Mouse (Mus musculus) neural tube, embryonic 15.5 days (tissue): ENCODE measurements at regions not wholly inside any gene's neighbourhood (a gene's known extent, or its start where the extent isn't known, plus 50 kb on each side); places are given as distances from the start of the nearest gene placed in this dataset.

Experiments
- ATAC-seq: fragments of 200-750 bp; cut with Nextera tagmentation; 2 replicates; pipeline ENCODE4 v1.8.0; 2017; ENCODE audit warnings: mild to moderate bottlenecking, moderate TSS enrichment, moderate library complexity; ENCODE audit not compliant: low FRiP score
- H3K27ac ChIP-seq: fragments of 300-500 bp; sonication (generic); replicated peaks from 2 replicates; pipeline ENCODE4 v1.5.1; 2015; ENCODE audit warnings: mild to moderate bottlenecking, inconsistent platforms
- H3K27me3 ChIP-seq: fragments of 300-500 bp; sonication (generic); replicated peaks from 2 replicates; pipeline ENCODE4 v1.6.1; 2015; ENCODE audit warnings: inconsistent platforms
- H3K36me3 ChIP-seq: fragments of 300-500 bp; sonication (generic); 2 replicates; pipeline ENCODE4 v1.6.1; 2015; ENCODE audit warnings: inconsistent platforms
- H3K4me1 ChIP-seq: fragments of 300-500 bp; sonication (generic); 2 replicates; pipeline ENCODE4 v1.6.1; 2015; ENCODE audit warnings: inconsistent platforms
- H3K4me2 ChIP-seq: fragments of 300-500 bp; sonication (generic); 2 replicates; pipeline ENCODE4 v1.6.1; 2015; ENCODE audit warnings: inconsistent platforms, mild to moderate bottlenecking, moderate library complexity
- H3K4me3 ChIP-seq: fragments of 300-500 bp; sonication (generic); replicated peaks from 2 replicates; pipeline ENCODE4 v1.5.1; 2015; ENCODE audit warnings: mild to moderate bottlenecking, inconsistent platforms
- H3K9ac ChIP-seq: fragments of 300-500 bp; sonication (generic); replicated peaks from 2 replicates; pipeline ENCODE4 v1.6.1; 2015; ENCODE audit warnings: mild to moderate bottlenecking, inconsistent platforms
- H3K9me3 ChIP-seq: fragments of 300-500 bp; sonication (generic); replicated peaks from 2 replicates; pipeline ENCODE4 v1.6.1; 2016; ENCODE audit warnings: inconsistent platforms
- WGBS: fragments of 180-500 bp; shearing (Covaris S2); methylation state at CpG from one replicate; pipeline ENCODE4 v1.1.7; 2015; ENCODE audit warnings: mixed read lengths; 5-methylcytosine and 5-hydroxymethylcytosine counted together

GRCm38 (mm10) chr11:24226755-24227154 lies 148.9 kb downstream of the Bcl11a start:
- Histone ChIP-seq H3K4me3 (no peak overlapping the region), H3K9ac (no peak overlapping the region), H3K36me3 (no peaks in the 10 kb centered on the region), H3K27me3 (no peaks in the 10 kb centered on the region), H3K4me1 (no peaks in the 10 kb centered on the region), H3K9me3 (no peaks in the 10 kb centered on the region), H3K27ac (no peak overlapping the region), H3K4me2 (no peak overlapping the region)
- ATAC-seq: no peak
- WGBS: 83% methylated on average over 3 of the region's 3 CpGs

GRCm38 (mm10) chr11:24233376-24233775 lies 155.5 kb downstream of the Bcl11a start:
- Histone ChIP-seq H3K4me2 (no peak overlapping the region), H3K4me1 (no peaks in the 10 kb centered on the region), H3K27me3 (no peaks in the 10 kb centered on the region), H3K27ac (no peak overlapping the region), H3K4me3 (no peak overlapping the region), H3K36me3 (no peaks in the 10 kb centered on the region), H3K9me3 (no peaks in the 10 kb centered on the region), H3K9ac (no peak overlapping the region)
- WGBS: 88% methylated on average over 11 of the region's 11 CpGs
- ATAC-seq: no peak

- 76% methylated on average over 9 of the region's 9 CpGs for WGBS
- H3K4me3 ChIP-seq: no peak overlapping the region
- ATAC-seq: no peak
- no peak overlapping the region for H3K27ac ChIP-seq
- no peaks in the 10 kb centered on the region for H3K36me3 ChIP-seq
- no peaks in the 10 kb centered on the region for H3K9me3 ChIP-seq
- H3K4me2 ChIP-seq: no peak overlapping the region
- H3K27me3 ChIP-seq: no peaks in the 10 kb centered on the region
- H3K4me1 ChIP-seq: no peaks in the 10 kb centered on the region
- no peak overlapping the region for H3K9ac ChIP-seq
These were observed 156.0 kb downstream of the Bcl11a start for GRCm38 (mm10) chr11:24233821-24234220.

DNA sequence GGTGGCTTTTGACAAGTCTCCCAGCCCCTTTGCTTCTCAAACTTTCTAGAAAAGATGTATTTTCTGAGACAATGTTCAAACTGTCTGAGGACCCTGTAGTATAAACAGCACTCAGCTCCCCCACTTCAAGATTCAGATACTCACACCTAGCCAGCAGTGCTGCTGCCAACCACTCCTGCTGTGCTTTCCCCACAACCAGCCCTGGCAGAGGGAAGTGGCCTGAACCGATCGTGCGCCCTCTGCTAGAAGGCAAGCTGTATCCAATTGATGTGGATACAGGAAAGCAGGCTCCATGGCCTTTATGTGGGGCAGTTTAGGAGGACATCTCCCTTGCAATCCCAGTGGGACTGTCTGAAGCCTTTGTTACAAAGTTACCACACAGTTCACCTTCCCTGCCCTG lies 156.6 kb downstream of the Bcl11a start:
- H3K9ac ChIP-seq: no peak overlapping the region
- ATAC-seq: no peak
- no peaks in the 10 kb centered on the region for H3K27me3 ChIP-seq
- H3K9me3 ChIP-seq: no peaks in the 10 kb centered on the region
- no peaks in the 10 kb centered on the region for H3K4me1 ChIP-seq
- H3K4me2 ChIP-seq: no peak overlapping the region
- no peak overlapping the region for H3K27ac ChIP-seq
- H3K36me3 ChIP-seq: no peaks in the 10 kb centered on the region
- 62% methylated on average over 3 of the region's 3 CpGs for WGBS
- H3K4me3 ChIP-seq: no peak overlapping the region

- Histone ChIP-seq H3K27ac (no peak overlapping the region), H3K27me3 (no peaks in the 10 kb centered on the region), H3K4me1 (no peaks in the 10 kb centered on the region), H3K9ac (no peak overlapping the region), H3K9me3 (no peaks in the 10 kb centered on the region), H3K4me2 (no peak overlapping the region), H3K36me3 (no peaks in the 10 kb centered on the region), H3K4me3 (no peak overlapping the region)
- WGBS: 86% methylated on average over 4 of the region's 4 CpGs
- no peak for ATAC-seq
These were observed 157.5 kb downstream of the Bcl11a start for GRCm38 (mm10) chr11:24235326-24235725.

- Histone ChIP-seq H3K4me2 (no peak overlapping the region), H3K36me3 (no peaks in the 10 kb centered on the region), H3K4me1 (no peaks in the 10 kb centered on the region), H3K27ac (no peak overlapping the region), H3K9ac (no peak overlapping the region), H3K27me3 (no peaks in the 10 kb centered on the region), H3K4me3 (no peak overlapping the region), H3K9me3 (no peaks in the 10 kb centered on the region)
- no peak for ATAC-seq
- WGBS: 92% methylated on average over 6 of the region's 6 CpGs
These were observed 161.8 kb downstream of the Bcl11a start for GRCm38 (mm10) chr11:24239631-24240030.

DNA sequence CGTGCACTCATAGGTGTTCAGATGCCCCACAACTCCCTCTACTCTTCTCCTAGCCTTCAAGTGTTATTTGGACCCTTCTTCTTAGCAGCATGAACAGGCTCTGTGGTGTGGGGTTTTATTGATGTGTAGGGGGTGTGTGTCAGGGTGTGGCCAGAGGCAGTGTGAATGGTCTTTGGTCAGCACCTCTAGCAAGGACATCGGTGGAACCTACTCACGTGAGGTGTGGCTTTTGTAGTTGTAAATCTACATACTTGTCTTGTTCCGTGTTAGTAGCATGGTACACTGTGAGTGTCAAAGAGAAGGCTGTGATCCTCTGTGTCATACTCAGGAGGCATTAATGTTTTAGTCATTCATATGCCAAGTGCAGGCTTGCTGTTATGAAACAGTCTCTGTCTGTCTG lies 164.2 kb downstream of the Bcl11a start:
- no peak for ATAC-seq
- no peaks in the 10 kb centered on the region for H3K4me1 ChIP-seq
- no peaks in the 10 kb centered on the region for H3K27me3 ChIP-seq
- H3K27ac ChIP-seq: no peak overlapping the region
- H3K9ac ChIP-seq: no peak overlapping the region
- 70% methylated on average over 4 of the region's 4 CpGs for WGBS
- no peaks in the 10 kb centered on the region for H3K9me3 ChIP-seq
- no peaks in the 10 kb centered on the region for H3K36me3 ChIP-seq
- H3K4me3 ChIP-seq: no peak overlapping the region
- H3K4me2 ChIP-seq: no peak overlapping the region

DNA sequence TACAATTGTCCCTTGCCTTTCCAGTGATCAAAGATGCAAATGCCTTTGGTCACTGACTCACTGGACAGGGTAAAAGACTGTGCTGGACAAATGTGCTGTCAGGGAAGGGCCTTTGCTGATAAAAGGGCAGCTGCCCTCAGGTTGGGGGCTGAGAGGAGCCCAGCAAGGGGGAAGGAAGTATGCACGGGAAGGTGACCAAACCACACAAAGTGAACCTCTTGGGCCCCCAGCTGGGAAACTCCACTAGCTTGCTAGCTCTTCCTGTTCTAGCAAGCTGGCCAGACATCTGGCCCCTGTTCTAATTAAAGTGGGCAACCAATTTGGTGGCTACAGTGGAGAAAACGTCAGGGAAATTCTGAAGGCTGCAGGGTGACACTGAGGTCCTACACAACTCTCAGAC lies 165.0 kb downstream of the Bcl11a start:
- WGBS: 33% methylated on average over 2 of the region's 2 CpGs
- H3K27me3 ChIP-seq: no peaks in the 10 kb centered on the region
- H3K9ac ChIP-seq: no peak overlapping the region
- no peak for ATAC-seq
- H3K27ac ChIP-seq: no peak overlapping the region
- H3K36me3 ChIP-seq: no peaks in the 10 kb centered on the region
- H3K4me2 ChIP-seq: no peak overlapping the region
- H3K4me3 ChIP-seq: no peak overlapping the region
- H3K9me3 ChIP-seq: no peaks in the 10 kb centered on the region
- H3K4me1 ChIP-seq: no peaks in the 10 kb centered on the region

DNA sequence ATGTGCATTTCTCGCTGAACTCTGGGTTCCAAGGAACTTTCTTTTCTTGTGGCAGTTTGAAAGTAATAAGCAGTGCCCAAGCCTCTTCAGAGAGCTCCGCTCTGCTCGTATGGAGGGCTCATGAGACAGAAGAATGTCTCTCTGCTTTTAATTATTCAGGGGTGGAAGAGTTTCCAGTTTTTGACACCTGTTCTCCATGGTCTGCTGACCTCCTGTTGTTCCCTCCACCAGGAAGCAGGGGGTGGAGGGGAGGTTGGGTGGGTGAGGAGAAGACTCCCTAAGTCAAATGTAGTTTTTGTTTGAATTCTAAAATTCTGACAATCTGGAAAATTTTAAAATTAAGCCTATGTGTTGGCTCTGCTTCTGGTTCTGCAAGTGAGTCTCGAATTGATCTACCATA lies 167.5 kb downstream of the Bcl11a start:
- no peak overlapping the region for H3K27ac ChIP-seq
- 87% methylated on average over 4 of the region's 4 CpGs for WGBS
- H3K9me3 ChIP-seq: no peaks in the 10 kb centered on the region
- no peak overlapping the region for H3K9ac ChIP-seq
- no peaks in the 10 kb centered on the region for H3K36me3 ChIP-seq
- no peak overlapping the region for H3K4me2 ChIP-seq
- no peak for ATAC-seq
- H3K4me3 ChIP-seq: no peak overlapping the region
- 0 out of 2 replicates have a peak, but pooled peaks cover 3% of the 10 kb centered on the region for H3K4me1 ChIP-seq
- no peaks in the 10 kb centered on the region for H3K27me3 ChIP-seq

DNA sequence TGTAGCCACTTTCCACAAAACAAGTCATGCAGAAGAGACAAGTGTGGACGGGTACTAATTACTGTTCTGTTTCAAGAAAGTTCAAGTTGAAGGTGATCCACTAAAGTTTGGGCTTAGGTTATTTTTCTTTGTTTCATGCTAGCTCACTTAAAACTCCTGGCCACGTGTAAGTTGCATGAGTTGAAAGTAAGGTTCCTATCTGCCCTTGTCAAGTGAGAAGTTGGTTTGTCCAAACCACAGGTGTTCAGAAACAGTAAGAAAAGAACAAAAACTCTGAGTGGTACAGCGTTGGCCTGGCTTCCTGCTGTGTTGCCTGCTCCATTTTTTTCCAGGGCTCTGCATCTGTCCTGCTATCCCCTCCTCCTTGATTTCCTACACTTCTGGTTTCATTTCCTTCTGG lies 168.5 kb downstream of the Bcl11a start:
- Histone ChIP-seq H3K36me3 (no peaks in the 10 kb centered on the region), H3K27me3 (no peaks in the 10 kb centered on the region), H3K4me2 (no peak overlapping the region), H3K9me3 (no peaks in the 10 kb centered on the region), H3K4me1 (0 out of 2 replicates have a peak, but pooled peaks cover 3% of the 10 kb centered on the region), H3K27ac (no peak overlapping the region), H3K4me3 (no peak overlapping the region), H3K9ac (no peak overlapping the region)
- WGBS: 77% methylated on average over 3 of the region's 3 CpGs
- no peak for ATAC-seq

DNA sequence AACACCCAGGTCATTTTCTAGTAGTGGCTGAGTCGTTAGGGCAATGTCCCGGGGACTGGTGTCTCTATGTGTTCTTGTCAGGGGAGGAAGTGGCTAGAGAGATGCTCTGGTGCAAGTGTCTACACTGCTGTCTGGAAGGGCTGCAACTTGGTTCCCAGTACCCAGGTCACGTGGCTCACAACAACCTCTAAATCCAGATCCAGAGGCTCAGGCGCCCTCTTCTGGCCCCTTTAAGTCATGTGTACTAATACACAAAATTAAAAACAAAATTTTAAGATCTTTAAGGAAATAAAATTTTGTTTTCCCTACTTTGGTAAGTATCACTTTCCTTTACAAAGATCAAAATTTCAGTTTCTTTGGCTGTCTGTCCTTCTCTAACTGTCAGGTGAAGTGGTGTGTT lies 169.4 kb downstream of the Bcl11a start:
- H3K4me3 ChIP-seq: no peak overlapping the region
- no peaks in the 10 kb centered on the region for H3K9me3 ChIP-seq
- H3K27me3 ChIP-seq: no peaks in the 10 kb centered on the region
- H3K27ac ChIP-seq: no peak overlapping the region
- 90% methylated on average over 4 of the region's 4 CpGs for WGBS
- no peak for ATAC-seq
- 0 out of 2 replicates have a peak, but pooled peaks cover 3% of the 10 kb centered on the region for H3K4me1 ChIP-seq
- H3K9ac ChIP-seq: no peak overlapping the region
- H3K4me2 ChIP-seq: no peak overlapping the region
- H3K36me3 ChIP-seq: no peaks in the 10 kb centered on the region

DNA sequence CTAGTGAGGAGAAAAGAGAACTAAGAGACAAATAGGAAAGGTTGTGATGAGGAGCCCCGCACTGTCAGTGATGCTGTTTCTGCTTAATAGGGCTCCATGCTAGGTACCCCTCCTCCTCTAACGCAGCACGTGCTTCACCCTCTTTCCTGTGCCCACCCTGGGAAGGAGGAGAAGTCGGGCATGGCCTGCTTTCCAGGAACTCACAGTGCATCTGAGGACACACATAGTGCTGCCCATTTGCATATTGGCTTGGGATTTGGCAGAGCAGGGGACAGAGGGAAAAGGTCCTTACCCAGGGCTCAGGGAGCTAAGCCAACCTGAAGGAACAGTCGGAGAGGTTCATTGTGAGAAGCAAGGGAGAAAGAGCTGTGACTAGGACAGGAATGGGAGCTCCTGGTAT lies 173.7 kb downstream of the Bcl11a start:
- ATAC-seq: no peak
- Histone ChIP-seq H3K9ac (no peak overlapping the region), H3K9me3 (no peaks in the 10 kb centered on the region), H3K4me3 (no peak overlapping the region), H3K27me3 (no peaks in the 10 kb centered on the region), H3K36me3 (no peaks in the 10 kb centered on the region), H3K4me1 (0 out of 2 replicates have a peak, but pooled peaks cover 3% of the 10 kb centered on the region), H3K27ac (no peak overlapping the region), H3K4me2 (no peak overlapping the region)
- WGBS: 64% methylated on average over 5 of the region's 5 CpGs
